Mouse (Mus musculus) hematopoietic stem cell, adult 5-6 weeks (primary cell): ENCODE results near the gene Srsf6. TPM values are rescaled to one million over a fixed set of nuclear protein-coding genes. Genes with fewer than 3 reads are reported as not detected.
A peak's percentile ranks its signal among the peaks of the same experiment; 100 is the strongest.
"Not testable (repeated sequence)": the region's sequence is repeated elsewhere in the genome, so short reads cannot be mapped to it uniquely, and the experiment has no call there.

ENCODE experiments used
- ATAC-seq, 2 experiments: fragments of 125-278 bp in 1 of 2; replicated peaks in 1 of 2; 2 replicates each; pipeline ENCODE4 v1.8.0; 2016 to 2017; ENCODE audit warnings: inconsistent platforms in 2 of 2, mild to moderate bottlenecking in 2 of 2, moderate number of reproducible peaks in 2 of 2, low read depth in 1 of 2, moderate TSS enrichment in 1 of 2; ENCODE audit not compliant: low FRiP score in 2 of 2, poor library complexity in 2 of 2, severe bottlenecking in 2 of 2, insufficient read depth in 1 of 2, low TSS enrichment in 1 of 2
- total RNA-seq: library from RNA; stranded (forward); fragments of 172-1452, 232-1000 nt; gene quantifications from 2 replicates; pipeline ENCODE4 v1.2.3, GENCODE M21; 2017

Gene Srsf6
- 272 and 354 TPM in 2 replicates for total RNA-seq

DNA sequence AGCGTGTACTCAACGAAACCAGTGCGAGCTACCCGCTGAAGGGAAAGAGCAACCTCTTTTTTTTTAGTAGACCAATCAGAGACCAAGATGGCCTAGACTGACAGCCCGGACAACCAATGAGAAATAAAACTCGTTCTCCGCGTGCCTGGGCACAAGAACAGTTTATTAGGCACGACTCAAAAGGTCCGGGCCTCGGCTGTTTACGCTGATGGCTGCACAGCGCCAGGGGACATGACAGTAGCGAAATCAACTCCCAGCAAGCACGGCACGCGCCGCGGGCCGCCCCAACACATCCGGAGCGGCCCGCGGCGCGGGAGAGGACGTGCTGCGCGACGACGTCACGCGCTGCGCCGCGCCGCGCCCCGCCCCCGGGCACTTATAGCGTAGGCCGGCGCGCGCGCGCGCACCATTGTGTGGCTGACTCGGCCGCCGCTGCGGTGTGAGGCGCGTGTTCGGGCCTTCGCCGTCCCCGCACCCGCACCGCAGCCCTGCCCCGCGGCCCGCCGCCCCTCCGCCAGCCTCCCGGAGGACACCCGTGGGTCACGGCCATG lies at the start of gene Srsf6:
Gene Srsf6, plus strand, starts transcription at position 406 of the 551 bp plus-strand sequence.
- peak; percentile 78 to 80 for ATAC-seq

- no peak for ATAC-seq
These were observed 47.2 kb upstream of the Srsf6 start for GRCm38 (mm10) chr2:162884101-162884500.

- no peak for ATAC-seq
These were observed 44.2 kb upstream of the Srsf6 start for GRCm38 (mm10) chr2:162887121-162887520.

DNA sequence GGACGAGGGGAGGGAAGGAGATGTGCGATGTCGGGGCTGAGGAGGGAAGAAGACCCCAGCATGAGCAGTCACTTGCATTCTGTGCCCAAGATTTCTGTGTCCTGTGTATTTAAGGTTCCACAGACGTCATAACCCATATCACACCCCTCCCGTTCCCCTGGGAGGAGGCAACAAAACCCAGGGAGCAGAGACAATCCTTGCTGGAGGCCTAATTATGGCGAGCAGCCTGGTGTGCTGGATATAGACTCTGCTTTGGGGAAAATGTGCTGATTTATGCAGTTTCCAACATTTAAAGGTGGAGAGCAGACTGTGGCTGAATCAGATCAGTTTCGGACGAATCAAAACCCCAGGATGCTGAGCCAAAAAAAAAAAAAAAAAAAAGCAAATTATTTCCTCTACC lies 42.7 kb upstream of the Srsf6 start:
- no peak for ATAC-seq

DNA sequence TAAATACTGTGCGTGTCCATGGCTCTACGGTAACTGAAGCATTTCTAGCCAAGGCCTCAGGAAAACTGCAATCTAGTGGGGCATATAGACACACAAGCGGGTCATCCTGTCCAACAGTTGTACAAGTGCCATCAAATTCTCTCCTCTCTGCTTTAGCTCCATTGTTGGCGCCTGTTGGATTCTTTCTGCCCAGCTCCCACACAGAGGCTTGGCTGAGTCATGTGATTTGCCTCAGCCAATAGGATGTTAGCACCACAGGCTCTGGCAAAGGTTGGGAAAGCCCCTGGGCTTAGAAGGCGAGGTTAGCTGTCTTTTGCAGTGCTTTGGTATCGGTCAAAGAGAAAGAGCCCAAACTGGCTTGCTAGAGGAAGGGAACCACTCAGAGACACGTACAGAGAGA lies 42.1 kb upstream of the Srsf6 start:
- ATAC-seq: no peak

GRCm38 (mm10) chr2:162889731-162890130 lies 41.6 kb upstream of the Srsf6 start:
- ATAC-seq: no peak

DNA sequence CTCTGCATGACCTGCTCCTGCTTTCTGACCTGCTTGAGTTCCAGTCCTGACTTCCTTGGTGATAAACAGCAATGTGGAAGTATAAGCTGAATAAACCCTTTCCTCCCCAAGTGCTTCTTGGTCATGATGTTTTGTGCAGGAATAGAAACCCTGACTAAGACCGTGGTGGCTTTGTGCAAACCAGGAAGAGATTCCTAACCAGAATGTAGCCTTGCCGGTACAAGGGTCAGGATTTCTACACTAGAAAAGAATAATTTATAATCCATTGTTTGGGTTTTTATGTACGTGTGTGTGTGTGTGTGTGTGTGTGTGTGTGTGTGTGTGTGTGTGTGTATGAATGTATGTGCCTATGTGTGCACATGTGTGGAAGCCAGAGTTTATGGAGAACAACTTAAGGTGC lies 38.3 kb upstream of the Srsf6 start:
- not testable (repeated sequence) for ATAC-seq

DNA sequence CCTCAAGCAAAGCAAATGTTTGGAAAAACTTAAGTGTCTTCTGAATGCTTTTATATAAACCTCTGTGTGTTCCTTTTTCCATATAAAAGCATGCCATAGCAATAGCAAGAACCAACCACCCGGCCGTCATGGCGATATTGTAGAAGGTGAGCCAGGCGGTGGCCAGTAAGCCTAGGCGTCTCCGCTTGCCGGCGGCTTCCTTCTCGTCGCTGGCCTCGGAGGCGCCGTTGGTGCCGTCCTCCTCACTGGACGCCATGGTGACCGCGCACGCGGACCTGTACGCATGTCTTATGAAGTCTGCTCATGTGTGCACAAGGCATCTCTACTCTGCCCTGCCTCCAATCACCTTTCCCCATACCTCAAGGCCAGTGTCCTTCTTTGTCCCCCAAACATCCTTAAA lies 32.1 kb upstream of the Srsf6 start:
- peak in 1 of 2 experiments; percentile 60; a peak in 1 of 4 replicates for ATAC-seq

DNA sequence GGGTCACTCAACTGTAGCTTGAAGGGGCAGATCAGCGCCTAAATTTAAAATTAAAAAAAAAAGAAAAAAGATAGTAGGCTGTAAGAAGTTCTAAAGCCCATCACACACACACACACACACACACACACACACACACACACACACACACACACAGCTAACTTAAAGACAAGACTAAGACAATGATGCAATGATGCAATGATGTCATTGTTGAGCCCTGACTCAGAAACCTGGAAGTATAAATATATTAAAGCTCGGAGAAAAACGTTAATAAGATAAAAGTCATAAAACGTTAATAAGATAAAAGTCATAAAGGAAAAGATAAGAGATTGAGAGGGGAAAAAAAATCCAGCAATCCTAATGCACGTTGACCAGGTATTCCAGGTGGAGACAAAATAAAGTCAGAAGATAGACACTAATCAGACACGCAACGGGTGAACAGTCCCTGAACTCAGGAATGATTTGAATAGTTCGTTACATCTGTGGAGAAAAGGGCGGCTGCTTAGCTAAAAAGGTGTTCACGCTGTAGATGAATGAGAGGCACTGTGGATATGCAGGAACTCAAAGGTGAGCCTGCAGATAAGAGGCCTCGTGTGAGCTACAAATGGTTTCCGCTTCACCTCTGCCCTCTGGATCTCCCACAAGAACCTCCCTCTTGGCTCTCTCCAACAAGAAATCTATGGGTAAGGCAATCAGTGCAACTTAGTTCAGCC lies 31.3 kb upstream of the Srsf6 start:
- no peak for ATAC-seq

DNA sequence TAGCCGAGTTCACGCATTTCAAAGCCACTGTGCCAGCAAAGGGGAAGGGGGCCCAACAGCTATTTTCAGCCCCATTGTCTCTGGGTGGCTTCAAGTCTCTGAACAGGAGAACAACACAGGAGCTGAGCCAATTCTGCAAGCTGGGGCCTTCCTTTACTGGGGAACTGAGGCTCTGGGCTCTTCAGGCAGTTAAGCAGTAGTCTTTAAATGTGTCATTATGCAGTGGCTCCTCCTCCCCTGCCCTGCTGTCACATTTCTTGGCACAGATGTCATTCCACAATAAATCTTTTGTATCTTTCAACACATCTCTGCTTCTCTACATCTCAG lies 30.8 kb upstream of the Srsf6 start:
- ATAC-seq: no peak

DNA sequence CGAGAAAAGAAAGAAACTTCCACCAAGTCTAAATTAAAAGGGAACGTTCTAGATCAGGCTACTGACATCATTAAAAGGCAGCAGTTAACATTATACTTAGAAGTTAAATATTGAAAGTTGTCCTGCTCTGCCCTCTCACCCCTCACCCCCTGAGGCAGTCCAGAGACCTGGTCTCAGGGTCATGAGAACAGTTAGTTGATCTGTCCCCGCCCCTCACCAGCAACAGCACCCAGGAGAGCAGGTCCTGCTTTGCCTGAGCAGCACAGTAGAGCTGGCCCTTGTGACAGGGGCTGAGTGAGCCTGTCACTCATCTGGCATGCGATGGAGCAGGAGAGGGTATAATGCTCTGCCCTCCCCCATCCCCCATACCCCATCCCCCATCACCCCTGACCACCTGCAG lies 25.4 kb upstream of the Srsf6 start:
- ATAC-seq: no peak

DNA sequence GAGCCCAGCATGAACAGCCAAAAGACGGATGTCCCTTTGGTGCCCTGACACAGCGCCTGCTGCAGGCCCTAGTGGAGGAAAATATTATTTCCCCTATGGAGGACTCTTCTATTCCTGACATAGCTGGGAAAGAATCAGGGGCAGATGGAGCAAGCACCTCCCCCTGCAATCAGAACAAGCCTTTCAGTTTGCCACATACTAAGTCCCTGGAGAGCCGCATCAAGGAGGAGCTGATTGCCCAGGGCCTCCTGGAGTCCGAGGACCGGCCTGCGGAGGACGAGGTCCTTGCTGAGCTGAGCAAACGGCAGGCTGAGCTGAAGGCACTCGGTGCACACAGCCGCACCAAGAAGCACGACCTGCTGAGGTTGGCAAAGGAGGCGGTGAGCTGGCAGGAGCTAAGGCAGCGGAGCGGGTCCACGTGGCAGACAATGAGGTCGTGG lies 23.3 kb upstream of the Srsf6 start:
- ATAC-seq: no peak

DNA sequence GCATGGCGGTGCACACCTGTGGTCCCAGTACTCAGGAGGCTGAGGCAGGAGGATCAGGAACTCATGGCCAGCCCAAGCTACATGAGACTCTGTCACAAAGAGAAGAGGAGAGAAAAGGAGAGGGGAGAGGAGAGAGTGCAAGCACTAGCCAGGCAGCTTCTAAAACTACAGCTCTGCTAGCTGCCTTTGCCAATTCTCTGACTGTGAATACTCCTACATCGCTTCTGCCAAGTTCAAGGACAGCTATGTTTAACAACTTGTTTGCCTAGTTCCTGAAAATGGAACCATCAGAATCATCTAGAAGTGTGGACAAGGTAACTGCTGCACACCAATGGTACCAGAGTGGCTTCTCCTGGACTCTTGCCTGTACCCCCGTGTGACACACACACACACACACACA lies 17.3 kb upstream of the Srsf6 start:
- ATAC-seq: no peak

DNA sequence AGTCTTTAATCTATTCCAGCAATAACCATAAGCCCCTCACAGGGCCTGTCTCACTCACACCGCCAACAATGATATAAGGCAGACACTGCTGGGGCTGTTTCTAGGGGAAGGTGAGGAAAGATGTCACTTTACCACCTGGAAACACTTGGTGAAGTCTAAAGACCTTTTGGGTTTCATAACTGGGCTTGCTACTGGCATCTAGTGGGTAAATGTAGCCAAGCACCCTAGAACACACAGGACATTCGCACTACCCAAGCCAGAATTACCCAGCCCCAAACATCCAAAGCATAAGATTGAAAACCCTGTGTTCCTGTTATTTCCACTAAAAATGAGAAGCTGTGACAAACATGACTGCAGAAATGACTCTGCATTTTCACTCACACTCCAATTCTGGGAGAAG lies 16.8 kb upstream of the Srsf6 start:
- ATAC-seq: no peak; a peak in 1 of 4 replicates

- ATAC-seq: no peak
These were observed 11.4 kb upstream of the Srsf6 start for GRCm38 (mm10) chr2:162919926-162920325.

DNA sequence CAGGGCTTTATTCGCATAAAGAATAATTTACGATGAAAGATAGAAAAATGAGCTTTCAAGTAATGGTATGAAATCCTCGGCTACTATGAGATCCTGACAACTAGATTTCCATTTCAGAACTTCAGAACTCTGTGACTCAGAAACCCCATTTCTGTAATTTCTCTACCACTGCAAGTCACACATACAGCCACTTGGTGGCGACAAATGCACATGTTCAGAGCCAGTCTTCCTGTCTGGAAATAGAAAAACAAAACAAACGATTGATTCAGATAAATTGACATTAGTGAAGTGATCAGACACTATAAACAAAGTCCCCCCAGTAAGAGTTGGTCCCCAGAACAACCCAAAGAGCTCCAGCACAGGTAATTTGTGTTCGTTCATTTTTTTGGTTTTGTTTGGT lies 9.1 kb upstream of the Srsf6 start:
- peak; percentile 81 to 84 for ATAC-seq

DNA sequence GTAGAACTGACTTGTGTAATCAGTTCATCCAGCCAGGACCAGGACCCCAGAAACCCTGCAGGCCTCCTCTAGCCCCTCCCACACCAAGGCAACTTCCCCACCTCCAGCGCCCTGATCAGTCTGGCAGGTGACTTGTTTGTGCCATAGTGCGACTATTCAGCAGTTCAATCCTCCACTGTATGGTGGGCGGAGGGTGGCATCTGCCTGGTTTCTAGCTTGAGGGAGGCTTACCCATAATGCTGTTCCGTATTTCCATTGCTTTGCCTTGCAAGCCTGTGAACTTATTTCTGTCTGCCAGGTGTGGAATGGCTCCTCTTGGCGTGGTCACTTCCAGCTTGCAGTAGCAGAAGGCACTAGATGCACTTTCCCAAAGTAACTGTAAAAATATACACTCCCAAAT lies 8.5 kb upstream of the Srsf6 start:
- ATAC-seq: peak; percentile 34 to 39; a peak in 2 of 4 replicates

GRCm38 (mm10) chr2:162924126-162924525 lies 7.2 kb upstream of the Srsf6 start:
- ATAC-seq: no peak

GRCm38 (mm10) chr2:162927918-162928585 lies 3.3 kb upstream of the Srsf6 start:
- no peak for ATAC-seq
